Mouse (Mus musculus): ENCODE measurements around the gene Prr5l.
A peak's percentile ranks its signal among the peaks of the same experiment; 100 is the strongest.
"Not testable (repeated sequence)": the region's sequence is repeated elsewhere in the genome, so short reads cannot be mapped to it uniquely, and the experiment has no call there.

Prr5l gene

GRCm38 (mm10) chr2:101762955-101763386, 119.9 kb downstream of the Prr5l start:
- no peak for DNase-seq (ENCODE audit: low read depth, low spot score)

DNA sequence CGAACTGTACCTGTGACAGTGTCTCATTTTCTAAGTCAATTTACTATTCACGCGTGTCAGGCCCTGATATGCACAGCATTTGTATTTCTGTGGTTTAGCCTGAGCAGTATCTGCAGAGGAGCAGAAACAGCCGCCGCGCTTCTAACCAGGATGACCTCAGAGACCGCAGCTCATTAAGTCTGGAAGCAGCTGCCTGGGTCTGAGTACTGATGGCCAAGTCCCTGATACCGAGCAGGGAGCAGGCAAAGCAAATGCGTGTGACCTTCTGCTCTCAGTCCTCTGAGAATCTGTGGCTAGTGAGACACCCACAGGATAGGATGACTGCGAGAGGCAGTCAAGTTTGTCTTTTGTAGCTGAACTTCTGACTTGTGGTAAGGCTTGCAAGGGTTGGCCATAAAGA, 120.4 kb downstream of the Prr5l start:
- peak; percentile 31 for DNase-seq (ENCODE audit: low read depth, low spot score)

DNA sequence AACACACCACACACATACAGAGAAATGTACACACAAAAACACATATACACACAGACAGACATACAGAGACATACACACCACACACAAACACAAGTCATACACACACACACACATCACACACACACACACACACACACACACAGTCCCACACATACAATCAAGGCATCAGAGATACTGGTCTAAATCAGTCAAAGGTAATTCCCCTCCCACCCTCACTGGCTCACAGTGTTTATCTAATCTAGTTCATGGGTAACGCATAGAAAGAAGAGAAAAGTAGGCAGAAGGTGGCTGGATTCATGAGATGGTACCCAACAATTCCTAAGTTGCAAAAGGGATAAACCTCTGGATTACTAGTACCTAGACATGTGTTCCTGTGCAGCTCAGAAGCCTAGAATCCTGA, 120.9 kb downstream of the Prr5l start:
- peak; percentile 43 for DNase-seq (ENCODE audit: low read depth, low spot score)

GRCm38 (mm10) chr2:101759523-101760277, 123.1 kb downstream of the Prr5l start:
- DNase-seq (ENCODE audit: low read depth, low spot score): no peak

GRCm38 (mm10) chr2:101757806-101758205, 125.0 kb downstream of the Prr5l start:
- no peak for DNase-seq (ENCODE audit: low read depth, low spot score)

DNA sequence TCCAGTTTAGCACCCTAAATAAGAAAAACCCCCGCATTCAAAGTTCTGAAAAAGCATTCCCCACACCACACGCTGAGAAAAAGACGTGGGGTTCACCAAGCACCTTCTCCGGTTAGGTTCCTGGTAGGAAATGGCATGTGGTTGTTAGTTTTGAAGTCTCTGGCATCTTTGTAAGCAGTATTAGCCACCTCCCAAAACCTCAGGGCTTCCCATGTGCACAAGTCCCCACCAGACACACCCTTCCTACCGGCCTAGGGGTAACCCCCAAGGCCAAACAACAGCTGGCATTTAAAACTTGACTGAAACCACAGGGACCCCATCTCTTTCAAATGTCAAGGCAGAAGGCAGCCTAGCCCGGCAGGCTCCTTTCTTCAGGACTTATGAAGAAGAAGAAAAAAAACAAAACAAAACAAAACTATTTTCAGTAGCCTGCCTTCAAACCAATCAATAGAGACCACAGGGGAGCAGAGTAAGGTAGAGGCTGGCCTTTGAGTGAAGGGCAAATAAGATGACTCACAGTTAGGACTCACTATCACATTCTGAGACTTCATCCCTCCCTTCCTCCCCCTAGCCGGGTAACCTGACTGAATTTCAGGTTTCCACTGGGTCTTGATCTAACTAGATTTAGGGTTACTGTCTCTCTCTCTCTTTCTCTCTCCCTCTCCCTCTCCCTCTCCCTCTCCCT, 126.6 kb downstream of the Prr5l start:
- peak; percentile 80 for DNase-seq (ENCODE audit: low read depth, low spot score)

DNA sequence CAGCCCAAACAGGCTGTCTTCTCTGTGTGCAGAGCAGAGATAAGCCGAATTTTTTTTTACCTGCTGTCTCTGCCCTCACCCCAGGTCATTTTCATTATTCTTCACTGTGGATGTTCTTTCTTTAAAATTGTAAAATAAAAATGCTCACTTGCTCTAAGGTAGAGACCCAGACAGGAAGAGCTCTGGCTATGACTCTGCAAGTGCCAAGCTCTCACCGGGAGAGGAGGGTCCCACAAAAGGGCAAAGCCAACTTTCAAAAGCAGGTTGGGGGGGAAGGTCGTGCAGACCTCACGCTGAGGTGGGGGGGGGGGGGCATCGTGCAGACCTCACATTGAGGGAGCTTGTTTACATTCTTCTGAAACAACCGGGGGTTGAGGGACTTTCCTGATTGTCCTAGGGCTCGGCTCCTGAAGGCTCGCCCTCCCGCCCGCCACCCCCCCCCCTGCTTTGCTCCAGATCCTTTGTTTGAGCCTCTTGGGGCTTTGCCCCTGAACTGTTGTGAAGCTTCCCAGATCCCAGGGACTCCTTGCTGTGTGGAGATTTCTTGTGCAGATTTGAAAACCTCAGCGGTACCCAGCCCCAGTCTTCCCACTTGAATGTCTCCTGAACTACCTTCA, 127.8 kb downstream of the Prr5l start:
- DNase-seq (ENCODE audit: low read depth, low spot score): peak; percentile 39

GRCm38 (mm10) chr2:101754428-101754827, 128.4 kb downstream of the Prr5l start:
- DNase-seq (ENCODE audit: low read depth, low spot score): no peak

GRCm38 (mm10) chr2:101752979-101753378, 129.8 kb downstream of the Prr5l start:
- DNase-seq (ENCODE audit: low read depth, low spot score): no peak

- no peak for DNase-seq (ENCODE audit: low read depth, low spot score)
These were observed 130.4 kb downstream of the Prr5l start for GRCm38 (mm10) chr2:101752402-101752801.

- no peak for DNase-seq (ENCODE audit: low read depth, low spot score)
These were observed 131.4 kb downstream of the Prr5l start for GRCm38 (mm10) chr2:101751236-101751922.

DNA sequence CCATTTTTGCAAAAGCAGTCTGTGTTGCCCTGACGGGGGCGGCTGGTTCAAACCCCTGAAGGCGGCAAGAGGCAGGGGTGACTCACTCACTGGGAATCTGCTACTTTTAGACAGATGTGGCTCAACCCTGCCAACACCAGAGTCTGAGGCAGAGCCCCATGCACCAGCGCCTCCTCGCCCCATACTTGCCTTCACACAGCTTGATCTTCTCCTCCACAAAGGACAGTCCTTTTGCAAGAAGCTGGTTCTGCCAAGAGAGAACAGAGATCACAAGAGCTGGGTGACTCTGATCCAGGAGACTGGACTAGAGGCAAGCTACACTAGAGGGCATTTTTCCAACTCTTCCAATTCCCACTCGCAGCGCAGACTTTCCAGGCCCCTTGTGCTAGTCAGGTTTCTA, 136.3 kb downstream of the Prr5l start:
- no peak for DNase-seq (ENCODE audit: low read depth, low spot score)

- DNase-seq (ENCODE audit: low read depth, low spot score): not testable (repeated sequence)
These were observed 137.2 kb downstream of the Prr5l start for GRCm38 (mm10) chr2:101745656-101746055.

- no peak for DNase-seq (ENCODE audit: low read depth, low spot score)
These were observed 140.6 kb downstream of the Prr5l start for GRCm38 (mm10) chr2:101742072-101742860.

- DNase-seq (ENCODE audit: low read depth, low spot score): no peak
These were observed 141.2 kb downstream of the Prr5l start for GRCm38 (mm10) chr2:101741653-101742052.

- DNase-seq (ENCODE audit: low read depth, low spot score): no peak
These were observed 142.9 kb downstream of the Prr5l start for GRCm38 (mm10) chr2:101739914-101740313.

DNA sequence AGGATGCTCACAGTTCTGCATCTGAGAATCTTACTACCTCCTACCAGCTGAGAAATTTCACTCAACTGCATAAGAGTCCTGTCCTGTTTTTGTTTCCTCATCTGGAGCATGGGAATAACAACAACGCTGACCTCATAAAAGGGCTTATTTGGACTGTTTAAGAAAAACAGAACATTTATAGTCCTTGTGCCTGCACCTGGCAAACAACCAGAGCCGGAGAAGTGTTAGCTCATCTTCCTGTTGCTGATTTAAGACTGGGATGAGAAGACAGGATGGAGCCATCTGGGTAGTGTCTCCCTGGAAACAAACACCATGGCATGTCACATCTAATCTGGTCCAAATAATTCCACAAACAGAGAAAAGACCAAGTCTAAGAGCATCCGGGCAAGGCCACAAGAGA, 149.3 kb downstream of the Prr5l start:
- no peak for DNase-seq (ENCODE audit: low read depth, low spot score)

DNA sequence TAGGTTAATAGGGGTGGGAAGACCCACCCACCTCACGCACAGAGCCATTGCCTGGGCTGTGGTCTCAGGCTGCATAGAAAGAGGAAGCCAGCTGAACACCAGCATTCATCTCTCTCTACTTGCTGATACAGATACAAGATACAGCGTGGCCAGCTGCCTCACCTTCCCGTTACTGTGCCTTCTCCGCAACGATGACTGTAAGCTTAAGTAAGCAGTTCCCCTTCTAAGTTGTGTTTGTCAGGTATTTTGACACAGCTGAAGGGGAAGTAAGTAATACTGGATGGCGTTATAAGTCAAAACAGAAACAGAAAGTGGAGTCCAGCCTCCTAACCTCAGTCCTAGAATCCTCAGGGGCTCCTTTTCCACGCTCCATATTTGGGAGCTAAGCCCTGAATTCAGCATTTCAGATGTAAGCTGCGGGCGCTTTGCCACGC, 150.0 kb downstream of the Prr5l start:
- DNase-seq (ENCODE audit: low read depth, low spot score): peak; percentile 29

DNA sequence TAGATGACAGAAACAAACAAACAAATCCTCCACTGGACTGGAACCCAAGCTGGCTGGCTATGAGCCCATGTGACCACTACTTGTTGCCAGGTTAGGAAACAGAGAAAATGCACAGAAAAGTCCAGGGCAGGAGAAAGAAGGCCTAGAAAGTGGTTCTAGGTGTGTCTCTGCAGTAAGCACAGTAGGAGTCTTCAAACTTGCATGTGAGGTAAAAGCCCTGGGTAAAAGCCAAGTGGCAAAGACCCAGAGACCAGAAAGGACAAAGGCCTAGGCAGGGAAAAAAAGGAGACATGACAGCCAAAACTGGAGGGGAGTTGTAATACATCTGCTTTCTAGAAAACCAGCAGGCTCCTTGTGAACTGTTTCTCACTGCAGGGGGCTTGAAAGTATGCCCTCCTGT, 151.9 kb downstream of the Prr5l start:
- DNase-seq (ENCODE audit: low read depth, low spot score): no peak

- DNase-seq (ENCODE audit: low read depth, low spot score): no peak
These were observed 153.4 kb downstream of the Prr5l start for GRCm38 (mm10) chr2:101729472-101729871.

GRCm38 (mm10) chr2:101727787-101728186, 155.0 kb downstream of the Prr5l start:
- no peak for DNase-seq (ENCODE audit: low read depth, low spot score)
